Mouse (Mus musculus) C2C12 (cell line): ENCODE measurements around the gene Fbxo7.

Source experiments
- CEBPB ChIP-seq: IDR thresholded peaks from one replicate; pipeline ENCODE4 v1.6.1; 2011; ENCODE audit warnings: low read depth, mild to moderate bottlenecking, control low read depth, moderate library complexity
- CTCF ChIP-seq: IDR thresholded peaks from one replicate; pipeline ENCODE4 v1.5.1; 2011; ENCODE audit not compliant: control insufficient read depth, insufficient read depth, insufficient read length
- MAX ChIP-seq: IDR thresholded peaks from one replicate; pipeline ENCODE4 v1.6.1; 2011; ENCODE audit warnings: mild to moderate bottlenecking, control low read depth
- MYOG ChIP-seq: IDR thresholded peaks from one replicate; pipeline ENCODE4 v1.6.1; 2011; ENCODE audit not compliant: control insufficient read depth, insufficient read length; ENCODE audit errors: extremely low read depth
- USF1 ChIP-seq: IDR thresholded peaks from one replicate; pipeline ENCODE4 v1.6.1; 2011; ENCODE audit warnings: low read depth, mild to moderate bottlenecking, control low read depth, moderate library complexity

GRCm38 (mm10) chr10:86032517-86032916, 10.7 kb downstream of the Fbxo7 start:
- TF ChIP-seq MAX (no peak), CTCF (no peak), MYOG (no peak), CEBPB (no peak), USF1 (no peak)
